Mouse (Mus musculus) E14TG2a.4 (cell line): ENCODE measurements at regions not wholly inside any gene's neighbourhood (a gene's known extent, or its start where the extent isn't known, plus 50 kb on each side); places are given as distances from the start of the nearest gene placed in this dataset.

Source experiments
- CTCF ChIP-seq: conservative IDR thresholded peaks from 2 replicates; pipeline ENCODE4 v1.5.1; 2014; ENCODE audit warnings: low read length
- NANOG ChIP-seq: IDR thresholded peaks from 2 replicates; pipeline ENCODE4 v1.6.1; 2014; ENCODE audit warnings: borderline replicate concordance, low read length, mixed read lengths
- POU5F1 ChIP-seq: IDR thresholded peaks from 2 replicates; pipeline ENCODE4 v1.6.1; 2014; ENCODE audit warnings: low read length, borderline replicate concordance

GRCm38 (mm10) chrX:99201081-99201480 lies 65.2 kb downstream of the Efnb1 start:
- TF ChIP-seq CTCF (no peak), NANOG (no peak), POU5F1 (no peak)
